Mouse (Mus musculus) adrenal gland, adult 2 months (tissue): ENCODE results near the gene Fads2. TPM values are rescaled to one million over a fixed set of nuclear protein-coding genes. Genes with fewer than 3 reads are reported as not detected.

Experiments
- DNase-seq: peaks from one replicate; pipeline ENCODE4 v3.0.0; 2021
- polyA plus RNA-seq: library from polyadenylated mRNA; depleted of rRNA; stranded (reverse); fragments of >200 nt; gene quantifications from 2 replicates; pipeline ENCODE4 v1.2.3, GENCODE M21; 2012
- total RNA-seq, 2 experiments: library from RNA; stranded (reverse); gene quantifications; 2 replicates each; pipeline ENCODE4 v1.2.3; 2021

The Fads2 gene
- total and polyA plus RNA-seq, 3 experiments: 1,349 to 1,677 (median 1,573) TPM

DNA sequence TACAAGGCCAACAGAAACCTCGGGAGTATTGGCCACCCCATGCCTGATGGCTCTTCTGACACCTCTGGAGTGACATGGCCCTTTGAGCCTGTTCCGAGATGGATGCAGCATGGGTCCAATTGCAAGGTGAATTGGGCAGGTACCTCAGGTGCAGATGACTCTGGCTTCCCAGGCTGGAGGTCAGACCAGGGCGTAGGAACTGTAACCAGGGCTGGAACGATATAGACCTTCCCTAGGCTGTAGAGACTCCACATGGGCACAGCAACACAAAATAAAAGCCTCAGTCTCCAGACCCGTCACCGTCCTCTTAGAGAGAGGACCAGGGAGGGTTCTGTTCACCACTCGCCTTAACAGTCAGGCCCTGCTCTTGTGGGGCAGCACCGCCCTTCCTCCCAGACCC, 39.3 kb downstream of the Fads2 start:
- no peak for DNase-seq

DNA sequence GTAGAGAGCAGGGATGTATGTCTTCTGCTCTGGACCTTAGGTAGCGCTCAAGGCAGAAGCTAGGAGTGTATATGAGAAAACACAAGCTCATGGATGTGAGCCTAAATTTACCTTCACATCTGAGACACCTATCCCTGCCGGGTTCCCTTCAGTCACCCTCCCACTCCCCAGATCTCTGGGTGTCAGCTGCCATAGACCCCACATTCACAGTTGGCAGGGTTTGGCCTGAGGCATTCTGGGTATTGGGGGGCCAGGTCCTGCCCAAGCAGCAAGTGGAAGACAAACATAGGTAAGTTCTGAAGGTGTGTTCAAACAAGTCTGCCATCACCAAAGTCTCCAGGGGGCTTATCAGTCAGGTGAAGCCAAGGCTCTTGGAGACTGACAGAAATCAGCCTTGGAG, 39.9 kb downstream of the Fads2 start:
- DNase-seq: no peak

DNA sequence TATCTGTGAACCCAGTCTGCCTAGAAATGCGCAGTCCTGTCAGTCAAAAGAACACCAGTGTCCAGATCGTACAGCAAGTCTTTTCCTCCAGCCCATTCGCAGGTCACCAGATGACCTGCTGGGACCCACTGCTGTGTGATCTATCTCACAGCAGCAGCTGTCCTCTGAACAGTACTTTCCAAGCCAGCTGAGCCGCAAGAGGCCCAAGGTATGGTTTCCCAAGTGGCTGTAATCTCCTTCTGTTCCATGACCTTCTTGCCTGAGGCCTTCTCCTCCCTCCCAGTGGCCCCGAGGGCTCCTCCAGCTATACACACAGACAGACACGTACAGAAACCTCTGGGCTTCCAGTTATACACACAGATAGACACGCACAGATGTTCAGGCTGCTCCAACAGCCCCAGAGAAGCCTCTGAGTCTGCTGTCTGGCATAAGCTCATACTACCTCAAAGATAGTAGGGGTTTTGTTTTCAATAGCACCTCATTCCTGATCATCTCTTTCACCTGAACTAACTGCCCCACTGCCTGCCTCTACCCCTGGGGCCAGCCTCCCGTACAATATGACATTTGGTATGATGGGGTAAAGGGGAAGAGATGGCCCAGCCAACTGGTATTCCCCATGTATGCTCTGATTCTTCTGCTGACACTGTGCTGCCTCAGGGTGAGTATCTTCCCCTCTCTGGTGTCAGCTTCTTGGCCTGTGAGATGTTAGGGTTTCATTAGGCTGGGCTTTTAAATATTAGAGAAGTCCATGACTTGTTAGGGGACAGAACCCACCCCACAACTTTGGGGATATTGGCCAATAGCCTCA, 40.6 kb downstream of the Fads2 start:
- DNase-seq: no peak

DNA sequence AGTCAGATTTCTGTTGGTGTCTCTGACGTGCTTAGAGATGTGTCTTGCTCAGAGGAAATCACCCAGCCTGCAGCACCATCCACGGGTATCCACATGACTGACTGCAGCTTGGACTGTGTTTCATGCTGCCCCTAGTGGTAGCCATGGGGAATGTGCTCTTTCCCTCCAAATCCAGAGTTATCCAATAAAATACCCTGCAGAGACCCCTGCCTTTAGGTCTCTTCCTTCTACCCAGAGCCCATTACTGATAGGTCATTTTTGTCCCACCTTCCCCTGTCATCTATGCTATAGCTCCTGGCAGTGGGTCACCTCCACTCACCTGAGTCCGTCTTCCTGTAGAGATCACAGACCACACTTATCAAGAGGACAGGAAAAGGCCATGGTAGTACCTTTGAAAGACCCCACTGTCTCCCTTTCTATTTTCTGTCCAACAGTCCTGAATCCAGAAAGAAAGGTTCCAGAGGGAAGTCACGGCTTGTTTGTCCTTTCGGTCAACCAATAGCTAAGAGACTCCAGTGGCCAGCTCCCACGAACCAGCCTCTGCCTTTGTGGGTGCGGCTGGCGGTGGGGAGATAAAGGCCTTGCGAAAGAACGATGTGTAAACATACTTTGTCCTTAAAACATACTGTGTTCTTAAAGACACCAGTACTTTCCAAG, 41.5 kb downstream of the Fads2 start:
- DNase-seq: no peak

DNA sequence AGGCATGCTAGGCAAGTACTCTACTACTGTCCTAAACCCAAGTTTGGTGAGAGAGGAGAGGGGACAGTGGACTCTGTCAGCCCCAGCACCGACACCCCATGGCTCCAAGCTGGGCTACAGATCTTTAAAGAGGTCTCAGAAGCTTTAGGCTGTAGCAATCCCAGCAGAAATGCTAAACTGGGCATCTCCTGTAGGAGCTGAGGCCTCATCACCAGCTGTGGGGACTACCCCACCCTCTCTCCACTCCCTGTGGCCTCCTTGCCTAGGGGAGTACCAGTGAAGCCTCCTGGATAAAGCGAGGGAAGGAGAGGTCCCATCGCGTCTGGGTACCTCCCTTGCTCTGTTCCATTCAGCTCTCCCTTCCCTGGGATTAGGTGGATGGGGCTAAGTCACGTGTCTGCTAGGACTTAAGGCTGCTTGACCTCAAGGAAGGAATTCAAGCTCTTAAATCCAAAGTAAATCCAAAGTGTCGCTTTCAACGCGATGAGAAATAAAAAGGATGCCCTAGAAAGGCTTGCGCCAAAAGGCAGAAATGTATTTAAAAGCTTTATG, 42.6 kb downstream of the Fads2 start:
- no peak for DNase-seq

DNA sequence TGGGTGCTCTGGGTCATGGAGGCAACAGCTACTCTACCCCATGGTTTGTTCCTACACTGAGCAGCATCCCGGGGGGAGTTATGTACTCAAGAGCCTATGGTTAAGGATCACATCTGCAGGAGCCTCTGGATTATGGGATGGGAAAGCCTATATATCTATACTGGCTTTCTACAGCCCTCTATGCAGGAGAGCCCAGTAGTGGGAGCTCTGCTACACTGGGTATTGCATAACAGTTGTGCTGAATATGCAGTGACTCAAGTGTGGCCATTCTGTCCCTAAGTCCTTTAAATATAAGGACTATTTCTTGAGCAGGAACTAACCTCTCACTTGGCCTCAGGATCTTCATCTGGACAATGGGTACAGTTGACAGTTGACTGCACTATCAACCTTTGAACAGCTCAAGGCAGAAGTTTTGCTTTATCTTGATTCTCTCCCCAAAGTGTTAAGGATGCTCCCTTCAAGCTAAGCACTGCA, 43.2 kb downstream of the Fads2 start:
- DNase-seq: no peak

DNA sequence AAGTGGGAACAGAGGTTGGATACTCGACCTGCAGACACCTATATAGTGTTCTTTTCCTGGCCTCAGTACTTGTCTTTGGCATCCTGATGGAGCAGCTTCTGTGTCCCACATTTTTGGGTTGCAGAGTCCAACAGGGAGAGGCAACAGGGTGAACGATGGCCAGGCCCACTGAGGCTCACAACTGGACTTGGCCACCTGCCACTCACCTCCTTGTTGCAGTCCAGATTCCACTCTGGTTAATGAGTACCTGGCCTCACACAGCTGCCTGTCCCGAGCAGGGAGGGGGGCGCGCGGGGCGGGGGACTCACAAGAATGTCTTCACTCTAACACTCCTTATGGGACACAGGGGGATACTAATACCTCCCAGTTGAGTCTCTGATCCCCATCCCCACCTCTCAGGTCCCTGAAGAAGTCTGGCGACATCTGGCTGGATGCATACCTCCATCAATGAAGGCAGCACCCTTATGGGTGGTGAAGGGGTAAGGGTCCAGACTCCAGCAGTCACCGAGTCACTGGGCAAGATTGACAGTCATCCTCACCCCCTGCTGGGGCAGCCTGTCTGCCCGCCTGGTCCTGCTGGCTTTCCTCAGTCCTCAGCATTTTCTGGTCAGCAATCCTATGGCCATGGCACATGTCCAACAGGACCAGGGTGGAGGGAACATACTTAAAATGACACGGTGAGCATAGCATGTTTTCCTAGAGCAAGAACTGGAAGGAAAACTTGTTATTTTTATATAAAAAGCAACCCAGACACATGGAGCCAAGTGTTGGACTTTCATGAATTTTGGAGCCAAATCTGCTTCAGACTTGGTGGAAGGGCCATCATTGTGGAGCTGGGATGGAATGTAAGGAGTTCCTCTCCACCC, 43.8 kb downstream of the Fads2 start:
- no peak for DNase-seq

DNA sequence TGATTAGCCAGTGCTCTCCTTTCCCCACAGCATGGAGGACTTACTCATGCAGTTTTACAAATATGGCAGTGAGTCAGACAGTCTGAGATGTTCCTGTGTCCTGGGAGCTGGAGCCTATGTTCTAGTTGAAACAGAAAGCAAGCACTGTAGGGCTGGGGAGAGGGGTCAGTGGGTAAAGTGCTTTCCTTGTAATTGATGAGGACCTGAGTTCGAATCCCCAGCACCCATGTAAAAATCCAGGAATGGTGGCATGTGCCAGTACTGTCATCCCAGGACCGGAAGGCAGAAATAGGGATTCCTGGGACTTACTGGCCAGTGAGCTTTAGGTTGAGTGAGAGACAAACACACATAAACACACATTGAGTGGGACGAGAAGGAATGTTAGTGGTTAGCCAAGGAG, 44.9 kb downstream of the Fads2 start:
- DNase-seq: no peak

DNA sequence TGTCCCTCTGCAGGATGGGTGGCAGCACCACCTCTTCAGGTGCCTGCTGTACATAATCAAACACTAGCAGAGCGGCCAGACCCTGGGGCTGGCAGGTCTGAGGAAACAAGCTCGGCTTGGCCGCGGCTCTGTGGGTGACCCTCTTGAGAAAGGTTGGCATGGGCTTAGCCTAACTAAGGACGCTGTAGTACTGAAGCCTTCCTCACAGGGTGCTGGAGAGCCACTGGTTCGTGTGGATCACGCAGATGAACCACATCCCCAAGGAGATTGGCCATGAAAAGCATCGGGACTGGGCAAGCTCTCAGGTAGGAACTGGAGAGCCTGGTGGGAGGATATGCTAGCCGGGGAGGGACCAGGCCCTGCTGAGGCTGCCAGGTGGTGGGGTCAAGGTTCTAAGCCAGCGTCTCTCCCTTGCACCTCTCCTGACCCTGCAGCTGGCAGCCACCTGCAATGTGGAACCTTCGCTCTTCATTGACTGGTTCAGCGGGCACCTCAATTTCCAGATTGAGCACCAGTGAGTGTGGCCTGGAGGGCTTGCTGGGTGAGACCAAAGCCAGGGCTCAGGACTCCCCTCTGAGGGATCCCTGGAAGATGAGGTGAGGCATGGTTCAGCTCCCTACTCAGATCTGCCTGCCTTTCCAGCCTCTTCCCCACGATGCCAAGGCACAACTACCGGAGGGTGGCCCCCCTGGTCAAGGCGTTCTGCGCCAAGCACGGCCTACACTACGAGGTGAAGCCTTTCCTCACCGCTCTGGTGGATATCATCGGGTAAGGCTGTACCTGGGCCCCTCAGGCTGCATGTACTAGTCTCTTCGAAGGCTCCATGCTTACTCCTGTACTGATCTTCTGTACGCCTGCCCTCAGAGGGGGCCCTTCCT, 45.5 kb downstream of the Fads2 start:
- peak; percentile 68 for DNase-seq

DNA sequence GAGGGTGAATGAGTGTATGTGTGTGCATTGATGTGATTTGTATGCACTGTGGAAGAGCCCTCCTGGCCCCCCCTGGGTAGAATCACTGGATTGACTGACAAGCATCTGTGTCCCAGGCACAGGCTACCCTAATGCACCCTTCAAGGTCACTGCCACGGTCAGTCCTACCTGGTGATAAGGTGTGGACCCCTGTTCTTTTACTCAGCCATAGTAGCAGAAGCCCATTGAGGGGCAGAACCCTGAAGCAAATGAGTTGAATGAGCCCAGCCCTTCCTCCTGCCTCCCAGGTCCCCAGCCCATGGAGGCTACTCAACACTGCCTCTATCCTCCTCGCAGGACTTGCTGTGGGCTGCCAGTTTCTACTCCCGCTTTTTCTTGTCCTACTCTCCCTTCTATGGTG, 46.3 kb downstream of the Fads2 start:
- DNase-seq: peak; percentile 62

DNA sequence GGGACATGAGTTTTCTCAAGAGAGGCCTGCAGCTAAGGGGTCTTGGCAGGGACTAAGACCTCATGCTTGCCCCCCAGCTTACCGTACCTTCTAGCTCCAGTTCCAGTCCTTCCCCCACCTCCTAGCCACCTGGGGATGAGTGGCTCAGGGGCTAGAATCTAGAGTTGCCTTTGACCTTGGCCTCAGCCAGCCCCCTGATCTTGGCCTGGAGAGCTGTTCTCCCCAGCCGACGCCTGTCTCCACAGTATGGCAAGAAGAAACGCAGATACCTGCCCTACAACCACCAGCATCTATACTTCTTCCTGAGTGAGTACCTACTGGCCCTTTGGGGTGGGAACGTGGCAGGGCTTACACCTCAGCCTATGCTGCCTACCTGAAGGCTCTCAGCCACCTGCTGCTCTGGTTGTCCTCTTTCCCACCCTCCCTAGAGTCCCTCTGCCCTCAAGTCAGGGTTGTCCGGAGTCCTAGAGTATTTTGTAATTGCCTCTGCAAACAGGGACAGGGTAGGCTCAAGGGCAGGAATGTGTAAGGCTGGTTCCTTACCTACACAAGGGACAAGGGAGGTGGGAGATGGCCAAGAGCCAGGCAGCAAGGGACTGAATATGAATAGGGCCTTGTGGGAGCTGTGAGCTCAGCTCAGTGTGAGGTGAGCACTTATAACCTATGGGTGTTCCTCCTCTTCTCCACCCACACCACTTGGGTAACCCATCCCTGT, 47.0 kb downstream of the Fads2 start:
- no peak for DNase-seq

DNA sequence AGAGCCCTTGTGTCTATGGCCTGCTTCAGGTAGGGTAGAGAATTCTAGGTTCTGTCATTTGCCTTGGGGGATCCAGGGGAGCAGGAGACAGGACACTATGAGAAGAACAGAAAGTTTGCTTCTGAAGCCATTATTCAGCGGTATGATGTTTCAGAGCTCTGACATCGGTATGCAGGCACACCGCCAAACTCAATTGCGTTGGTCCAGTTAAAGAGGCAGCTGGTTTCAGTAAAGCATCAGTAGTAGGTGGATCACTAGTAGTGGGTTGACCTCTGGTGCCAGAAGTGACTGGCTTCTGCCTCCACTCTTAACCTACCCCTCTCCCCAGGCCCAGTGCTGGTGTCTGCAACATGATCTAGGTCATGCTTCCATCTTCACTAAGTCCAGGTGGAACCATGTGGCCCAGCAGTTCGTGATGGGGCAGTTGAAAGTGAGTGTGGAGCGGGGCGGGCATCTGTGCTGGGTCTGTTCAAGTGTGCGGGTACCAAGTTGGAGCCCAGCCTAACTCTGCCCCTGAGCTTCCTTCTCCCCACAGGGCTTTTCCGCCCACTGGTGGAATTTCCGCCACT, 47.8 kb downstream of the Fads2 start:
- DNase-seq: peak; percentile 75

DNA sequence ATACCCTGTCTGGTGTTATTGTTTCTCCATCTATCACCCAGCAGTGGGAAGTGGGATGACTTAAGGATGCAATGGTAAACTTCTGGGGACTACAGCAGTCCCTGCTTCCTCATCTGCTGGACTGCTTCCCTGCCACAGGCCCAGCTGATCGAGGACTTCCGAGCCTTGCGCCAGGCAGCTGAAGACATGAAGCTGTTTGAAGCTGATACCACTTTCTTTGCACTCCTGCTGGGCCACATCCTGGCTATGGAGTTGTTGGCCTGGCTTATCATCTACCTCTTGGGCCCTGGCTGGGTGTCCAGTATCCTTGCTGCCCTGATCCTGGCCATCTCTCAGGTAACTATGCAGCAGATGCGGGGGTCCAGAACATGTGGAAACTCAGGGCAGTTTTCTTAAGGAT, 48.8 kb downstream of the Fads2 start:
- no peak for DNase-seq

DNA sequence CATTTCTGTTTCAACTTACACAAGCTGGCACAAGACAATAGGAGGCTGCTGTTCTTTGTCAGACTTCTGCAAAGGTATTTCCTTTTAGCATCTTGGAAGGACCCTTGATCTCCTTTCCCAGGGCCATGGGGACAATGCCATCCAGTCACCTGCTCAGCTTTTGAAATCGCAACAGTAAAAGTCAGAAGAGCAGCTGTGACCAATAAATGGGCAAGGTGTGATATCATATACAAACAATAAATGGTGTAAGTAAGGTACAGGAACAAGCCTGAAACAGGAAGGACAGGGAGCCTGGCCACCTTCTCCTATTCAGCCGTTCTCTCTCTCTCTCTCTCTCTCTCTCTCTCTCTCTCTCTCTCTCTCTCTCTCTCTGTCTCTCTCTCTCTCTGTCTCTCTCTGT, 51.1 kb downstream of the Fads2 start:
- DNase-seq: no peak

DNA sequence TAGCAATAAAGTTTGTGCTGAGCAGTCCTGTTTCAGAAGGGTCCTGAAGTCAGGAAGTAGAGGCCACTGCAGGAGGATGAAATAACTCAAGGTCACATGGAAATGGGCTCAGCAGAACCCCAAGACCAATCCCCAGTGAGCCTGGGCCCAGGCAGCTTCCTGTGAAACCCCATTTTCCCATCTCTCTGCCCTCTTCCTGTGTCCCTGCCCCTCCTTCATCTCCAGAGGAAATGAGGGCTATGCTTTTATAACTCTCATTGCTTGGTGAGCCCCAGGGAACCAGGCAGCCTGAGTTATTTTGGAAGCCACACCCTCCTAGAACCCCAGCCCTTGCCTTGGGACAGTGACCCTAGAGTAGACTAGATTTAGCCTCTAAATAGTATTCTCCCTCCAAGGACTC, 52.0 kb downstream of the Fads2 start:
- DNase-seq: no peak

DNA sequence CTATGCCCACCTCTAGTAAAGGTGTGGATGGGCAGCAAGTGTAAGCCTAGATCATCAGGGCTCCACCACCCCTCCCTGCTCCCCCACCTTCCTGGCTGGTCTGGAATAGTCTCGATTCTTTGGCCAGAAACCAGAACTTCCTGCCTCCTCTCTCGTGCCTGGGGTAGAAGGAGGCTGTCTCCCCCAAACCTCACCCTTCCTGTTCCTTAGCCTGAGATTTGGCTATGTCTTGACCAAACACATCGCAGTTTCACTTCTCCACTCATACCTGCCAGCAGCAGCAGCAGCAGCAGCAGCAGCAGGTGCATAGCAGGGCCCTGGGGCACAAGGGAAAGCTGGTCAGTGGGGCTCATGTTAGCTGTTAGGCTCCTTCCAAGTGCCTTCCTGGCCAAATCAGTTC, 54.6 kb downstream of the Fads2 start:
- DNase-seq: no peak

DNA sequence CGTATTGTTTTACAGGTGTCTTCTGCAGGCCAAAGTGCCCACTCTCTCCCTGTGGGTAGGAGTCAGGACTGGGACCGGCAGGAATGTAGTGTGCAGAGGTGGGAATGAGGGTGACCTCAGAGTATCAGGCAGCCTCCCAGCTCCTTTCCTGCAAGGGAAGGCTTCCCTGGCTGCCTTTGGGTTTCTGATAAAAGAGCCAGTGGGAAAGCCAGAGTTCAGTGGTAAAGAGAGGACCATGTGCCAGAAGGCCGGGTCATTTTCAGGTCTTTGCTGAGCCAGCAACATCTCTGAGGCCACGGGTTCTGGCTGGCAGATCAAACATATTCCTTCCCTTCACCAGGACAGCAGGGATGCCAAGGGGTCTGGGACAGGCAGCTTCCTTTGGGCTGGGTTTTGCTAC, 55.2 kb downstream of the Fads2 start:
- no peak for DNase-seq

DNA sequence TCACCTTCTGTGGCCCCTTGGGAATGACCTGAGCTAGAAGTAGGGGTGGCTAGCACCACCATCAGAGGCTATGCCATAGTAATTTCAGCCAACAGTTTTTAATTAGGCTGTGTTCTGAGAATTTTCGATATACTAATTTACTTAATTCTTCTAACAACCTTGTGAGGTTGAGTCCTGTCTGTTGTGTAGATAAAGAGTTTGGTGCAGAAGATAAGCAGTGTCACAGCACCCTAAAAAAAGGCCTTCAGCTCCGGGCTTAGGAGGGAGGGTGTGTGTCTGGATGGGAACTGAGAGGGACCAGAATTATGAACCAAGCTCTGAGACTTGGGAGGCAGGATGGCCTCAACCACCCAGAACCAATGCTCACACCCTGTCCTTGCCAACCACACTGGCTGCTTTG, 55.8 kb downstream of the Fads2 start:
- DNase-seq: no peak

DNA sequence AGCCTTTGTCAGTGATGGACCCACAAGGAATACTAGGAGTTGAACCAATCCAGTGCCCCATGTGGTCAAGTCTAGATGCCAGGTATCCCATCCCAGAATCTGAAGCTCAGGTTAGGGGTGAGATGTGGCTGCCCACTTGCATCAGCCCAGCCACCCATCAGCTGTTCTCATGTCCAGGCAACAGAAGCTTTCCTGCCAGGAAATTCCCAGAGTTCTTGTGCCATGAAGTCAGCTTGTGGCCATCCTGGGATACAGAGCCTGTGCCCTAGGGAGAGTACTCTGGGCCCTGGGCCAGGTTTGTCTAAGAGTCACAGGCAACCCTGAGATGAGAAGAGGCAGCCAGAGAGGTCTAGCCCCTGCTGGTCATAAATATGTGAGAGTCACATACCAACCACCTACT, 57.9 kb downstream of the Fads2 start:
- peak; percentile 47 for DNase-seq

DNA sequence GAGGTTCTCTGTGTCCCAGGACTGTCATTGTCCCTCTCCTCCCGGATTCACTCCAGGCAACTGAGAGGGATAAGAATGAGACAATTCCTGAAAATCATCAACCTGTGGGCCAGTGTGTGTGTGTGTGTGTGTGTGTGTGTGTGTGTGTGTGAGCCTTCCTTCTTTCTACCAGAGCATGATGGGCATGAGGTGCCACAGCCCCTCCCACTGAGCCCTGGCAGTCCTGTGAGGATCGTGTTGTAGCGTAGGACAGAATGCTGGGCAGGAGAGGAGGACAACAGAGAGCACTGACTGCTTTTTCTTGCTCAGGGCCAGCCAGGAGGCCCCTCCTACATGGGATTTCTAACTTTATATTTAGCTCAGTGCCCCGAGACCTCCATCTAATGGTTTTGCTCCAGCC, 58.7 kb downstream of the Fads2 start:
- no peak for DNase-seq
